Mouse (Mus musculus) lung, postnatal 0 days (tissue): Measurements from ENCODE around the gene Tada3. TPM values are rescaled to one million over a fixed set of nuclear protein-coding genes. Genes with fewer than 3 reads are reported as not detected.

Experiments
- ATAC-seq: fragments of 200-750 bp; cut with Nextera tagmentation; 2 replicates; pipeline ENCODE4 v1.8.0; 2017; ENCODE audit warnings: moderate library complexity
- DNase-seq: peaks from one replicate; pipeline ENCODE4 v3.0.0-alpha.2; 2016; ENCODE audit warnings: low spot score
- H3K27ac ChIP-seq: fragments of 300-500 bp; sonication (generic); 2 replicates; pipeline ENCODE4 v1.5.1; 2014; ENCODE audit warnings: antibody characterized with exemption, mild to moderate bottlenecking, low read length, mixed read lengths
- H3K27me3 ChIP-seq: fragments of 300-500 bp; sonication (generic); replicated peaks from 2 replicates; pipeline ENCODE4 v1.6.1; 2014; ENCODE audit warnings: low read length, mixed read lengths; ENCODE audit not compliant: insufficient read depth
- H3K36me3 ChIP-seq: fragments of 300-500 bp; sonication (generic); 2 replicates; pipeline ENCODE4 v1.6.1; 2014; ENCODE audit warnings: low read length, mixed read lengths; ENCODE audit not compliant: insufficient read depth
- H3K4me1 ChIP-seq: fragments of 300-500 bp; sonication (generic); 2 replicates; pipeline ENCODE4 v1.6.1; 2014; ENCODE audit warnings: antibody characterized with exemption, low read depth, low read length, mixed read lengths; ENCODE audit not compliant: insufficient read depth
- H3K4me2 ChIP-seq: fragments of 300-500 bp; sonication (generic); replicated peaks from 2 replicates; pipeline ENCODE4 v1.6.1; 2014; ENCODE audit warnings: low read depth, mild to moderate bottlenecking, low read length, moderate library complexity, mixed read lengths
- H3K4me3 ChIP-seq: fragments of 300-500 bp; sonication (generic); 2 replicates; pipeline ENCODE4 v1.5.1; 2014; ENCODE audit warnings: low read depth, low read length
- H3K9ac ChIP-seq: fragments of 300-500 bp; sonication (generic); replicated peaks from 2 replicates; pipeline ENCODE4 v1.6.1; 2014; ENCODE audit warnings: low read depth, mild to moderate bottlenecking
- H3K9me3 ChIP-seq: fragments of 300-500 bp; sonication (generic); 2 replicates; pipeline ENCODE4 v1.6.1; 2016; ENCODE audit warnings: low read length, mixed read lengths
- CTCF ChIP-seq: IDR thresholded peaks from 2 replicates; pipeline ENCODE4 v1.5.1; 2016; ENCODE audit warnings: antibody characterized with exemption, mild to moderate bottlenecking
- EP300 ChIP-seq: IDR thresholded peaks from 2 replicates; pipeline ENCODE4 v1.6.1; 2016; ENCODE audit warnings: antibody characterized with exemption, mild to moderate bottlenecking, control low read depth
- WGBS: fragments of 180-500 bp; shearing (Covaris S2); extraction: QIAGEN DNeasy Blood & Tissue Kit; methylation state at CpG from one replicate; pipeline ENCODE4 v1.1.7; 2014; 5-methylcytosine and 5-hydroxymethylcytosine counted together
- polyA plus RNA-seq: library from polyadenylated mRNA; unstranded; fragments of >200 nt; fragmentation: Nextera tagmentation; extraction: Ambion mirVana; gene quantifications from 2 replicates; pipeline ENCODE4 v1.2.1, GENCODE M21; 2015

Gene Tada3
- polyA plus RNA-seq, 1 experiment from 2014 or later: 33.2 TPM

DNA sequence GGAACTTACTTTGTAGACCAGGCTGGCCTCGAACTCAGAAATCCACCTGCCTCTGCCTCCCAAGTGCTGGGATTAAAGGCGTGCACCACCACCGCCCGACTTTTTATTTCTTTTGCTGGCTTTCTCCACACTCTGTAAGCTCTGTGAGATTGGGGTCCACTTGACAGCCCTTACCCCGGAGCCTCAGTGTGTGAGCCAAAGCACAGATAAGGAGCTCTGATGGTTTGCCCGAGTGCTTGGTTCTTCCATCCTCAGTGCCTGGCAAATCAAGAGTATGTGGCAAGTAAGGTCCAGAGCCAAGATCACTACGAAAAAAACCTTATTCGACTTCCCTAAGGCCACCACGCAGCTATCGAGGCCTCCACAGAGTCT, 14.3 kb upstream of the Tada3 start:
- Histone ChIP-seq H3K4me3 (peak overlapping the region; percentile 31), H3K27me3 (no peaks in the 10 kb centered on the region), H3K9me3 (no peaks in the 10 kb centered on the region), H3K36me3 (peaks cover 29% of the 10 kb centered on the region), H3K27ac (no peak overlapping the region), H3K4me1 (no peaks in the 10 kb centered on the region), H3K9ac (peak overlapping the region; percentile 47; the same call in 1 of the 2 replicates), H3K4me2 (peak overlapping the region; percentile 66)
- 23% methylated on average over 10 of the region's 10 CpGs for WGBS
- DNase-seq (no peak), ATAC-seq (no peak)
- TF ChIP-seq CTCF: no peak
- no peak for TF ChIP-seq EP300

DNA sequence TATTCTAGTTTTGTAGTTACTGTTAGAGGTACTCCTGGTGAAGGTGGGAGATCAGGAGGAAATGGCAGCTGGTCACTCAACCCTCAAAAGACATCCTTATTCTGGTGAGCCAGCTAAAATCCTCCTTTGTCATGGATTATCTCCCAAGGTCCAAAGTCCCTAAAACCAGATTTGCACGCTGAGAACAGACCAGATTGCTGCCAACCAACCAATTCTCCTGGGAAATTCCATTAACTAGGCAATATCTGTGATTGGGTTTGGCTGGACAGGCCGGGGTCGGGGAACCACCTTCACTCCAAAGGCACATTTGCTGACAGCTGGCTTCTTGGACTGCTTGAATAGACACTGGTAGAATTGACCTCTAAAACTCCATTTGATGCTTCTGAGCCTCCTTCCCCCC, 13.0 kb upstream of the Tada3 start:
- Histone ChIP-seq H3K36me3 (peaks cover 34% of the 10 kb centered on the region), H3K4me2 (no peak overlapping the region), H3K27me3 (no peaks in the 10 kb centered on the region), H3K9ac (no peak overlapping the region), H3K9me3 (no peaks in the 10 kb centered on the region), H3K4me3 (no peak overlapping the region), H3K4me1 (no peaks in the 10 kb centered on the region), H3K27ac (no peak overlapping the region)
- TF ChIP-seq CTCF (no peak), EP300 (no peak)
- no peak for ATAC-seq
- DNase-seq: no peak
- 88% methylated on average over 3 of the region's 3 CpGs for WGBS

DNA sequence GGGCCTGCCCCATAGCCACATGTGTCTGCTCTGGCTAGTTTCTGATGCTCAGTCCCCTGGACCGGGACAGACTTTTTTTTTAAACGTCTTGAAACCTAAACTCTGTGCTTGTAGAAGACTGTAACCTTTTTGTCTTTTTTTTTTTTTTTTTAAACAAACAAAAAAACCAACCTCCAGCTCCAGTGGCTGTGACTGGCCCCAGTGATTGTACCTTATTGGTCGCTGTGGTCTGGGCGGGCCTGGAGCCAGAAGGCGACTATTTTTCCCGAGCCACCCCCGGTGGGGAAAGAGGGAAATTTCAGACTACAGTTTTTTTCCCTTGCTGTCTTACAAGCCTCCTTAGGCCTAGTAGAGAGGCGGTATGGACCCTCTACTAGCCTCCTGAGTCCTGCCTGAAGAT, 11.3 kb upstream of the Tada3 start, which contains the start of gene Ttll3:
TSS of gene Ttll3 (plus strand) at position 301 of the 400 bp plus-strand sequence.
- Histone ChIP-seq H3K9ac (no peak within 1 kb of the TSS), H3K4me2 (no peak within 1 kb of the TSS), H3K4me3 (no peak within 1 kb of the TSS), H3K36me3 (peaks cover 45% of the 10 kb centered on the region), H3K27me3 (no peaks in the 10 kb centered on the region), H3K9me3 (no peaks in the 10 kb centered on the region), H3K4me1 (no peaks in the 10 kb centered on the region), H3K27ac (no peak within 1 kb of the TSS)
- ATAC-seq (no peak), DNase-seq (no peak)
- WGBS: 65% methylated on average over 8 of the region's 8 CpGs
- TF ChIP-seq CTCF: no peak
- TF ChIP-seq EP300: no peak

DNA sequence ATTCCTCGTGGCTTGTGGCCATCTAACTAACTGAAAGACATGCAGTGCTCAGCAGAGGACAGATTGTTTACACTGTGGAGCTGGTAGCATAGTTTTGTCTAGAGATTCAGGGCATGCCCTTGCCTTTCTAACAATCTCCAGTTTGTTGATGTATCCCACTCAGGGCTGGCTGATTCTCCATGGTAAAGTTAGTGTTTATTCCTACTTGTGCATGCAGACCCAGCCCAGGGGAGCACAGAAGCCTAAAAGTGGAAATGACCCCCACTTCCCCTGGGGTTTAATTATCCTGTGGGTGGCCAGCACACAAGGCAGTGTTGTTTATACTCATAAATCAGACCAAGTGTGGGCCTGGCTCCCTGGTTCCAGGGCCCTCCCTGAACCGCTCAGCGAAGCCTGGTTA, 8.3 kb upstream of the Tada3 start:
- 68% methylated on average over 3 of the region's 3 CpGs for WGBS
- Histone ChIP-seq H3K4me3 (no peak overlapping the region), H3K4me2 (no peak overlapping the region), H3K9me3 (no peaks in the 10 kb centered on the region), H3K4me1 (no peaks in the 10 kb centered on the region), H3K9ac (no peak overlapping the region), H3K27ac (no peak overlapping the region), H3K27me3 (no peaks in the 10 kb centered on the region), H3K36me3 (peaks cover 56% of the 10 kb centered on the region)
- DNase-seq (no peak), ATAC-seq (no peak)
- TF ChIP-seq EP300 (no peak), CTCF (no peak)

DNA sequence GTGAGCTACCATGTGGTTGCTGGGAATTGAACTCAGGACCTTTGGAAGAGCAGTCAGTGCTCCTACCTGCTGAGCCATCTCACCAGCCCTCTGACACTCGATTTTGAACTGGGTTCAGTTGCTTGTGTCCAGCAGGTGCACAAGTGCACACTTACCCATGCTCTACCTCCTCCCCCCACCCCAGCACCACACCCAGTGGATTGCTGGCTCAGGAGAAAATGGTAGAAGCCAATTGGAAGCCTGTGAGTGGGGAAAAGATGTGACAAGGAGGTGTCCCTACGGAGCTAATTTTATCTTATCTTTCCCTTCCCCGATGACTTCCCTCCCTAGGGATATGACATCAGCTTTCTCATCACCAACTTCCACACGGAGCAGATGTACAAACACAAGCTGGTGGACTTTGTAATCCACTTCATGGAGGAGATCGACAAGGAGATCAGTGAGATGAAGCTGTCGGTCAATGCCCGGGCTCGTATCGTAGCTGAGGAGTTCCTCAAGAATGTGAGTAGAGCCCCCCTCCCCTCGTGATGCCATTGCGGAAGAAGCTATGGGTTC, 7.6 kb upstream of the Tada3 start:
- H3K4me3 ChIP-seq: no peak overlapping the region
- H3K27me3 ChIP-seq: no peaks in the 10 kb centered on the region
- H3K4me2 ChIP-seq: no peak overlapping the region
- TF ChIP-seq CTCF: no peak
- no peak for TF ChIP-seq EP300
- WGBS: 78% methylated on average over 11 of the region's 11 CpGs
- no peak overlapping the region for H3K9ac ChIP-seq
- ATAC-seq: no peak
- no peak for DNase-seq
- H3K9me3 ChIP-seq: no peaks in the 10 kb centered on the region
- no peaks in the 10 kb centered on the region for H3K4me1 ChIP-seq
- H3K36me3 ChIP-seq: peaks cover 61% of the 10 kb centered on the region
- no peak overlapping the region for H3K27ac ChIP-seq

DNA sequence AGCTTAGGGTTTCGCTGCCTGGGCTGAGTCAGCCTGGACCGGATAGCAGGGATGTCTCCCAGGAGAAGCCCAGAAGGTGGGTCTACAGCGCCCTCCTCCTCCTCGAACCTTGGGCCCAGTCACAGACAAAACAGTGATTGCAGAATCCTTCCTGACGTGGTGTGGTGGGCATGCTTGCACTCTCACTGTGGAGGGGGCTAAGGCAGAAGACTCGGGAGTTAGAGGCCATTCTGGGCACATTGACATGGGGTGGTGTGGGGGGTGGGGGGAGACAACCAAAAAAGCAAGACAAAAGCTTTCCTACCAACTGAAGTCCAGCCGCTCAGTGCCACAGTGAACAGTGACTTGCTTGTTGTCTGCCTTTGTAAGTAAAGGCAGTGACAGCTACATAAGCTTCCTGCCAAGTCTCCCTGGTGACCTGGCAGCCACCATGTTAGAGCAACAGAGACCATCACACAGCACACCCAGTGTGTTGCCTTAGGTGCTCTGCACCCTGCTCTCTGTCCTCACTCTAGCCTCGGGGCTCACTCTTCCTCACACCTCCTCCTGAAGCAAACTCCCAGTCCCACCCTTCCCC, 6.8 kb upstream of the Tada3 start:
- ATAC-seq: no peak
- H3K4me3 ChIP-seq: no peak overlapping the region
- WGBS: 93% methylated on average over 8 of the region's 8 CpGs
- no peak overlapping the region for H3K27ac ChIP-seq
- H3K27me3 ChIP-seq: no peaks in the 10 kb centered on the region
- H3K4me1 ChIP-seq: no peaks in the 10 kb centered on the region
- no peaks in the 10 kb centered on the region for H3K9me3 ChIP-seq
- H3K36me3 ChIP-seq: peaks cover 54% of the 10 kb centered on the region
- H3K9ac ChIP-seq: no peak overlapping the region
- no peak for DNase-seq
- TF ChIP-seq CTCF (no peak), EP300 (no peak)
- H3K4me2 ChIP-seq: no peak overlapping the region

DNA sequence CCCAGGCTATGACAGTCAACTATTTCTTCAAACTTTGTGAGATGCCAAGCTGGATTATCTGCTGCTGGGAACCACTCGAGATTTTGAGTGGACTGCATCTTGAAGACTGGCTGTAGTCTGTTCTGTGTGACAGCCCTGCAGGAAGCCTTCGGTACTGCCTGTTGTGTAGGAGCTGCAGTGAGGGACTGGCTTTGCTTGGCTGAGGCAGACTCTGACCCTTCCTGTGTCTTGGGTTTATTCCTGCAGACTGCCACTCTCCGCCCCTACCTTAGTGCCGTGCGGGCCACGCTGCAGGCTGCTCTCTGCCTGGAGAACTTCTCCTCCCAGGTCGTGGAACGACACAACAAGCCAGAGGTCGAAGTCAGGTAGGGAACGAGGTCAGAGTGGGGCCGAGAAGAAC, 2.8 kb upstream of the Tada3 start:
- H3K9me3 ChIP-seq: no peaks in the 10 kb centered on the region
- WGBS: 91% methylated on average over 11 of the region's 11 CpGs
- H3K27me3 ChIP-seq: no peaks in the 10 kb centered on the region
- TF ChIP-seq CTCF (peak; percentile 23; the same call in 1 of the 2 replicates), EP300 (no peak)
- H3K9ac ChIP-seq: no peak overlapping the region
- H3K4me1 ChIP-seq: 0 out of 2 replicates have a peak, but pooled peaks cover 3% of the 10 kb centered on the region
- no peak overlapping the region for H3K4me2 ChIP-seq
- DNase-seq (no peak), ATAC-seq (no peak)
- H3K36me3 ChIP-seq: peaks cover 25% of the 10 kb centered on the region
- no peak overlapping the region for H3K27ac ChIP-seq
- no peak overlapping the region for H3K4me3 ChIP-seq
